Mouse (Mus musculus): ENCODE results near the gene Bcl6b. TPM values are rescaled to one million over a fixed set of nuclear protein-coding genes. Genes with fewer than 3 reads are reported as not detected.

The Bcl6b gene
- total RNA-seq, 4 experiments from 2014 or later, result 0.91 to 1.9 (median 0.95) TPM

- DNase-seq (ENCODE audit: low spot score in 2 of 2), result no peak
Observed at GRCm38 (mm10) chr11:70234037-70234436, 4.4 kb upstream of the Bcl6b start.

- DNase-seq (ENCODE audit: low spot score in 2 of 2), result no peak
Observed at GRCm38 (mm10) chr11:70233016-70233415, 3.4 kb upstream of the Bcl6b start.

- DNase-seq (ENCODE audit: low spot score in 2 of 2), result no peak
Observed at GRCm38 (mm10) chr11:70232546-70232945, 2.9 kb upstream of the Bcl6b start.

- peak in 1 of 2 experiments; percentile 74 for DNase-seq (ENCODE audit: low spot score in 2 of 2)
Observed at GRCm38 (mm10) chr11:70230239-70230727, 685 bp upstream of the Bcl6b start.

GRCm38 (mm10) chr11:70228828-70229227 is 770 bp downstream of the Bcl6b start:
- peak in 1 of 2 experiments; percentile 60 for DNase-seq (ENCODE audit: low spot score in 2 of 2)

- DNase-seq (ENCODE audit: low spot score in 2 of 2), result no peak
Observed at GRCm38 (mm10) chr11:70227661-70228245, 1.8 kb downstream of the Bcl6b start.

GRCm38 (mm10) chr11:70227126-70227525 is 2.5 kb downstream of the Bcl6b start:
- DNase-seq (ENCODE audit: low spot score in 2 of 2), result peak in 1 of 2 experiments; percentile 24

- no peak for DNase-seq (ENCODE audit: low spot score in 2 of 2)
Observed at GRCm38 (mm10) chr11:70226602-70226890, 3.1 kb downstream of the Bcl6b start.

GRCm38 (mm10) chr11:70225798-70226601 is 3.6 kb downstream of the Bcl6b start:
- DNase-seq (ENCODE audit: low spot score in 2 of 2), result no peak

- DNase-seq (ENCODE audit: low spot score in 2 of 2), result peak in 1 of 2 experiments; percentile 5
Observed at GRCm38 (mm10) chr11:70223724-70224123, 5.9 kb downstream of the Bcl6b start.

GRCm38 (mm10) chr11:70221603-70222500 is 7.7 kb downstream of the Bcl6b start:
- peak in 1 of 2 experiments; percentile 8 for DNase-seq (ENCODE audit: low spot score in 2 of 2)

- peak; percentile 95 for DNase-seq (ENCODE audit: low spot score in 2 of 2)
Observed at GRCm38 (mm10) chr11:70220731-70221602, 8.6 kb downstream of the Bcl6b start, which contains the start of gene Slc16a13. Gene Slc16a13 (minus strand): TSS chr11:70221064.

- DNase-seq (ENCODE audit: low spot score in 2 of 2), result no peak
Observed at GRCm38 (mm10) chr11:70220323-70220722, 9.3 kb downstream of the Bcl6b start.

- peak in 1 of 2 experiments; percentile 5 for DNase-seq (ENCODE audit: low spot score in 2 of 2)
Observed at GRCm38 (mm10) chr11:70219873-70220272, 9.7 kb downstream of the Bcl6b start.

- DNase-seq (ENCODE audit: low spot score in 2 of 2), result peak in 1 of 2 experiments; percentile 5
Observed at GRCm38 (mm10) chr11:70218741-70219470, 10.7 kb downstream of the Bcl6b start.

- no peak for DNase-seq (ENCODE audit: low spot score in 2 of 2)
Observed at GRCm38 (mm10) chr11:70218039-70218438, 11.6 kb downstream of the Bcl6b start.

GRCm38 (mm10) chr11:70216103-70216502 is 13.5 kb downstream of the Bcl6b start:
- peak in 1 of 2 experiments; percentile 3 for DNase-seq (ENCODE audit: low spot score in 2 of 2)

- DNase-seq (ENCODE audit: low spot score in 2 of 2), result no peak
Observed at GRCm38 (mm10) chr11:70215301-70215700, 14.3 kb downstream of the Bcl6b start.

GRCm38 (mm10) chr11:70214856-70215209 is 14.8 kb downstream of the Bcl6b start:
- no peak for DNase-seq (ENCODE audit: low spot score in 2 of 2)

Data from layer of hippocampus, adult 8-10 months (tissue).